Mouse (Mus musculus) G1E (cell line): ENCODE data around the gene Trip12. TPM values are rescaled to one million over a fixed set of nuclear protein-coding genes. Genes with fewer than 3 reads are reported as not detected.

Experiments used
- ATAC-seq: 2 replicates; pipeline ENCODE4 v1.8.0; 2016; ENCODE audit warnings: mild to moderate bottlenecking; ENCODE audit not compliant: insufficient number of reproducible peaks, poor library complexity, low FRiP score, severe bottlenecking; ENCODE audit errors: extremely low read depth
- DNase-seq: peaks from one replicate; pipeline ENCODE4 v3.0.0; 2012; ENCODE audit warnings: low spot score
- H3K27me3 ChIP-seq: 2 replicates; pipeline ENCODE4 v1.6.1; 2012; ENCODE audit warnings: mild to moderate bottlenecking, low read length, inconsistent platforms; ENCODE audit not compliant: insufficient read depth
- H3K36me3 ChIP-seq: replicated peaks from 2 replicates; pipeline ENCODE3; 2012; ENCODE audit warnings: mild to moderate bottlenecking, inconsistent platforms
- H3K4me1 ChIP-seq: 2 replicates; pipeline ENCODE4 v1.6.1; 2012; ENCODE audit warnings: low read depth, low read length, inconsistent platforms, mixed read lengths; ENCODE audit not compliant: insufficient read depth
- H3K4me3 ChIP-seq: 2 replicates; pipeline ENCODE4 v1.5.1; 2012; ENCODE audit warnings: low read depth, mild to moderate bottlenecking, inconsistent platforms, low read length, moderate library complexity, mixed read lengths
- H3K9me3 ChIP-seq: replicated peaks from 2 replicates; pipeline ENCODE4 v1.6.1; 2012; ENCODE audit warnings: inconsistent platforms
- CTCF ChIP-seq: IDR thresholded peaks from 2 replicates; pipeline ENCODE4 v1.5.1; 2012; ENCODE audit warnings: low read depth, low read length, inconsistent platforms, mixed read lengths
- GATA1 ChIP-seq: IDR thresholded peaks from 2 replicates; pipeline ENCODE4 v1.6.1; 2012; ENCODE audit warnings: borderline replicate concordance, low read length, inconsistent platforms, mixed read lengths
- GATA2 ChIP-seq: IDR thresholded peaks from 2 replicates; pipeline ENCODE4 v1.6.1; 2012; ENCODE audit warnings: low read depth, low read length, inconsistent platforms, borderline replicate concordance
- POLR2AphosphoS5 ChIP-seq: IDR thresholded peaks from 2 replicates; pipeline ENCODE4 v1.6.1; 2012; ENCODE audit warnings: low read depth, low read length, inconsistent platforms; ENCODE audit not compliant: insufficient replicate concordance
- TAL1 ChIP-seq: conservative IDR thresholded peaks from 2 replicates; pipeline ENCODE4 v1.6.1; 2012; ENCODE audit warnings: low read depth, low read length, inconsistent platforms, mixed read lengths
- polyA plus RNA-seq: library from polyadenylated mRNA; stranded (reverse); fragments of >175 nt; gene quantifications from 2 replicates; pipeline ENCODE4 v1.2.3, GENCODE M21; 2012
- total RNA-seq, 2 experiments: library from RNA; stranded (forward) in 1 of 2; stranded (reverse) in 1 of 2; fragments of 200-1000 nt in 1 of 2; fragments of >200 nt in 1 of 2; fragmentation: Nextera tagmentation in 1 of 2; gene quantifications; 2 replicates each; pipeline ENCODE4 v1.2.3; 2014 to 2017

Gene Trip12
- total and polyA plus RNA-seq, 3 experiments = 111 to 696 (median 620) TPM

DNA sequence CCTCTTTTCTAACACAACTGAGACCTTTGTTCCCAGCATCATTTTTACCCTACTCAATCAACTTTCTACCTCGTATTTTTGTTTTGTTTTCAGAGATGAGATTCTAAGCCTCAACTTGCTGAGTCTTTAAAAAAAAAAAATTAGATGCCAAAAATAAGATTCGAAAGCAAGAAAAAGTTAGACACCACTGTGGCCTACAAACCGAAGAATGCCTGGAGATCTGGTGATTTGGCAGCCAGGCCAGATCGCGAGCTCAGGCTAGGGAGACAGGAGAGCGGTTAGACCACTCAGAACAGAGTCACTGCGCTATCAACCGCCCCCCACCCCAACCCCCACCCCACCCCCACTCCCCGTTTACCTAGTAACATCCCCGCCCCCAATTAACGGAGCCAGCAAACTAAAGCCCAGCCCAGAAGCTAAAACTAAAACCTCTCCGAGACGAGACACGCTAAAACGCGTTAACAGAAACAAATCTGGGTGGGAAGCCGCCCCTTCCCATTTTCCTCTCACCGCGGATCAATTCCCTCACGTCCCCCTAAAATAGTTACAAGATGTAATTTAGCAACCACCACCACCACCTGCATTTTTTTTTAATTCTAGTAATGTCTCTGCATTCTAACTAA lies 2.7 kb downstream of the Trip12 start:
- peak overlapping the region; percentile 85 for H3K4me3 ChIP-seq
- DNase-seq = no peak
- no peak for TF ChIP-seq GATA1
- no peak for TF ChIP-seq POLR2AphosphoS5
- TF ChIP-seq CTCF = no peak
- no peak for TF ChIP-seq GATA2
- no peak for TF ChIP-seq TAL1
- H3K4me1 ChIP-seq = peaks cover 36% of the 10 kb centered on the region
- no peak for ATAC-seq
- H3K9me3 ChIP-seq = no peaks in the 10 kb centered on the region
- H3K36me3 ChIP-seq = peaks cover 27% of the 10 kb centered on the region
- H3K27me3 ChIP-seq = no peaks in the 10 kb centered on the region

DNA sequence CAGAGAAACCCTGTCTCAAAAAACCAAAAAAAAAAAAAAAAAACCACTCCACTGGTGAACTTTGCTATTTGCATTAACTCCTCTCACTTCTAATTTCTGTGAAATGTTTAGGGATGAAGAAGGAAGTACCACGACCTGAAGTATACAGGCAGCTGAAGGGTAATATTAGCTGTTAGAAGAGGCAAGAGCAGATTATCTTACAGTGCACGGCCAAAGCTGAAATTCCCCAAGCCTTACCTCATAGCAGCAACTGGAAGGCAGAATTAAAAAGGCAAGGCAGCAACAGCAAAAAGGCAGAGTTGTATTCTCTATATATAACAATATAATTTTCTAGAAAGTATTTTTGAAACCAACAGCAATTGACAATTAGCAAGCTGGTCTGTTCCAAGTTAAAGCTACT lies 15.2 kb downstream of the Trip12 start:
- no peaks in the 10 kb centered on the region for H3K9me3 ChIP-seq
- ATAC-seq (no peak), DNase-seq (no peak)
- TF ChIP-seq GATA1 (no peak), CTCF (no peak), TAL1 (no peak), GATA2 (no peak), POLR2AphosphoS5 (no peak)
- peaks cover 51% of the 10 kb centered on the region for H3K4me1 ChIP-seq
- H3K4me3 ChIP-seq = no peak overlapping the region
- peaks cover 77% of the 10 kb centered on the region for H3K36me3 ChIP-seq
- no peaks in the 10 kb centered on the region for H3K27me3 ChIP-seq

DNA sequence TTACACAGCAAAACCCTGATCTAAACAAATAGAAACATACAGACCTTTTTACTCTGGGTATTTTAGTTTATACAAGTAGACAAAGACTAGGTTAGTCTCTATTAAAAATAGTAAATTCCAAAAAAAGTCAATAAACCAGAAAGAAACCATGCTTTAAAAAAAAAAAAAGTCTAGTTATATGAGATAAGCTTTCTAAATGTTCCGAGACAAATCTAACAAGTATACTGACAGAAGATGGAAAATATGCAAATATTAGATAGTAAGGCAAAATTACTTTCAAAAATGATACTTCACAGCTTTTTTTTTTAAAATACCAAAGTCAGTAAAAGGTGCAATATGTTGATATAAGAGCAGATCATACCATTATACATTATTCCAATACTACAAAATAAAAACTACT lies 22.7 kb downstream of the Trip12 start:
- Histone ChIP-seq H3K4me3 (no peak overlapping the region), H3K36me3 (peaks cover 69% of the 10 kb centered on the region), H3K27me3 (no peaks in the 10 kb centered on the region), H3K4me1 (peaks cover 27% of the 10 kb centered on the region), H3K9me3 (no peaks in the 10 kb centered on the region)
- ATAC-seq (no peak), DNase-seq (no peak)
- TF ChIP-seq TAL1 (no peak), GATA2 (no peak), GATA1 (no peak), CTCF (no peak), POLR2AphosphoS5 (no peak)

DNA sequence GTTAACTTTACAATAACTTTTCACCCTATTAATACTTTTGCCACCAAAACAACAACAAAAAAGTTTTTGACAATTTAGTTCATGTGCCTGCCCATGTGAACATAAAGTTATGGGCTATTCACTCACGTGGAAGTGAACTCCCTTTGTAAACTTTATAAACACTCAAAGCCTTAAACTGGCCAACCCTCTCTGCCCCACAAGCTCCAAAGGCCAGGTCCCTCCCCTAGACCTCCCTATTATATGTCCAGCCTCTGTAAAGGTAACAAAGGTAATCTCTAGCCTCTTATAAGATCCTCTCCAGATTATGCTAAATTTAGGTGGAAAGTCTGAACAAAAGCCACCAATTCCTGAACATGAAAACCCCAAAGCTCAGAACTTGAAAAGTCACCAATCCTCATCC lies 36.5 kb downstream of the Trip12 start:
- Histone ChIP-seq H3K27me3 (no peaks in the 10 kb centered on the region), H3K9me3 (no peaks in the 10 kb centered on the region), H3K4me1 (peaks cover 20% of the 10 kb centered on the region), H3K4me3 (no peak overlapping the region), H3K36me3 (peaks cover 34% of the 10 kb centered on the region)
- ATAC-seq (no peak), DNase-seq (no peak)
- TF ChIP-seq GATA2 (no peak), POLR2AphosphoS5 (no peak), CTCF (no peak), GATA1 (no peak), TAL1 (no peak)

GRCm38 (mm10) chr1:84799166-84799565 lies 41.1 kb downstream of the Trip12 start:
- Histone ChIP-seq H3K4me3 (no peak overlapping the region), H3K4me1 (peaks cover 19% of the 10 kb centered on the region), H3K36me3 (peaks cover 44% of the 10 kb centered on the region), H3K27me3 (no peaks in the 10 kb centered on the region), H3K9me3 (no peaks in the 10 kb centered on the region)
- no peak for DNase-seq
- TF ChIP-seq POLR2AphosphoS5 (no peak), CTCF (no peak), GATA1 (no peak)
- ATAC-seq = no peak

GRCm38 (mm10) chr1:84795335-84795734 lies 45.0 kb downstream of the Trip12 start:
- no peak overlapping the region for H3K4me3 ChIP-seq
- H3K4me1 ChIP-seq = peaks cover 31% of the 10 kb centered on the region
- H3K36me3 ChIP-seq = peaks cover 68% of the 10 kb centered on the region
- no peaks in the 10 kb centered on the region for H3K27me3 ChIP-seq
- no peak for TF ChIP-seq GATA2
- no peak for TF ChIP-seq POLR2AphosphoS5
- no peak for TF ChIP-seq GATA1
- no peak for TF ChIP-seq CTCF
- no peak for TF ChIP-seq TAL1
- no peak for DNase-seq
- H3K9me3 ChIP-seq = no peaks in the 10 kb centered on the region
- ATAC-seq = no peak
